Mouse (Mus musculus) liver, embryonic 12.5 days (tissue): ENCODE measurements around the gene Zkscan5. TPM values are rescaled to one million over a fixed set of nuclear protein-coding genes. Genes with fewer than 3 reads are reported as not detected.

ENCODE experiments used
- polyA plus RNA-seq: library from polyadenylated mRNA; unstranded; fragments of >200 nt; fragmentation: Nextera tagmentation; extraction: Ambion mirVana; gene quantifications from 2 replicates; pipeline ENCODE4 v1.2.1, GENCODE M21; 2016

Zkscan5 gene
- polyA plus RNA-seq, 1 experiment from 2014 or later: 5.9 TPM

Other genes with a start within 250 kb of the Zkscan5 start
- gene Smurf1, start 238.7 kb upstream of the Zkscan5 start, polyA plus RNA-seq: 4.2 and 4.7 TPM in 2 replicates
- gene Gm4871, start 171.8 kb upstream of the Zkscan5 start, polyA plus RNA-seq: not detected in 2 replicates
- gene 1700018F24Rik, start 161.6 kb upstream of the Zkscan5 start, polyA plus RNA-seq: not detected in 2 replicates
- gene Arpc1a, start 120.7 kb upstream of the Zkscan5 start, polyA plus RNA-seq: 74.5 and 75.5 TPM in 2 replicates
- 0.05 TPM in 2 replicates for gene Kpna7, start 120.5 kb upstream of the Zkscan5 start, polyA plus RNA-seq
- 175 and 180 TPM in 2 replicates for gene Arpc1b, start 90.3 kb upstream of the Zkscan5 start, polyA plus RNA-seq
- 78.0 and 80.6 TPM in 2 replicates for gene Pdap1, start 64.3 kb upstream of the Zkscan5 start, polyA plus RNA-seq
- 171 TPM in 2 replicates for gene Bud31, start 64.2 kb upstream of the Zkscan5 start, polyA plus RNA-seq
- gene Ptcd1, start 37.5 kb upstream of the Zkscan5 start, polyA plus RNA-seq: 12.2 and 12.6 TPM in 2 replicates
- gene Cpsf4, start 37.3 kb upstream of the Zkscan5 start, polyA plus RNA-seq: 39.0 and 39.1 TPM in 2 replicates
- gene Atp5j2, start 12.5 kb upstream of the Zkscan5 start, polyA plus RNA-seq: 460 and 491 TPM in 2 replicates
- 5.8 TPM in 2 replicates for gene Zkscan14, start 2.7 kb upstream of the Zkscan5 start, polyA plus RNA-seq
- 24.7 and 25.3 TPM in 2 replicates for gene Zfp655, start 27.2 kb downstream of the Zkscan5 start, polyA plus RNA-seq
- gene Zscan25, start 75.9 kb downstream of the Zkscan5 start, polyA plus RNA-seq: 0.32 and 0.39 TPM in 2 replicates
- not detected in 2 replicates for gene Cyp3a57, start 140.7 kb downstream of the Zkscan5 start, polyA plus RNA-seq